In genomic region chr2:135733926-135734510, GRCm38 (mm10) we compare ENCODE assay signal across 10 mouse cellular contexts.
A peak's percentile ranks its signal among the peaks of the same experiment; 100 is the strongest.
DNase-seq lines count a peak whose midpoint lies in the region; ATAC-seq lines count a peak whose summit lies in the region.
"Had no signal": no experiment of that assay in that cellular context is flagged by ENCODE, and none has a peak within 500 bp of the region (broad histone marks: within the 10 kb centered on the region; RNA-seq: fewer than 3 reads in every experiment).

No protein-coding gene starts in this region.

- WGBS in kidney, embryonic 16.5 days = 39% methylated on average over 10 of the region's 10 CpGs
- WGBS in embryonic facial prominence, embryonic 10.5 days = 44% methylated on average over 10 of the region's 10 CpGs
- 34% methylated on average over 10 of the region's 10 CpGs for WGBS in midbrain, embryonic 14.5 days

- H3K4me2 ChIP-seq in kidney, embryonic 16.5 days (replicated peaks; ENCODE audit: low read depth, low read length) = no peak overlapping the region
- no peak overlapping the region for H3K4me2 ChIP-seq in midbrain, embryonic 14.5 days (ENCODE audit: low read length)
- H3K4me2 ChIP-seq: embryonic facial prominence, embryonic 13.5 days had no signal

- no peaks in the 10 kb centered on the region for H3K9me3 ChIP-seq in kidney, embryonic 16.5 days (ENCODE audit: low read length)
- H3K9me3 ChIP-seq in embryonic facial prominence, embryonic 10.5 days = no peaks in the 10 kb centered on the region
- H3K9me3 ChIP-seq in midbrain, embryonic 14.5 days (ENCODE audit: control insufficient read depth, low read length) = no peaks in the 10 kb centered on the region
- H3K9me3 ChIP-seq: embryonic facial prominence, embryonic 13.5 days had no signal

- H3K36me3 ChIP-seq in kidney, embryonic 16.5 days (ENCODE audit: insufficient read depth, low read length) = no peaks in the 10 kb centered on the region
- no peaks in the 10 kb centered on the region for H3K36me3 ChIP-seq in embryonic facial prominence, embryonic 10.5 days (replicated peaks)
- no peaks in the 10 kb centered on the region for H3K36me3 ChIP-seq in midbrain, embryonic 14.5 days (ENCODE audit: control insufficient read depth, insufficient read depth, low read length)
- H3K36me3 ChIP-seq: embryonic facial prominence, embryonic 13.5 days had no signal

- DNase-seq in cerebellum, postnatal 10 days = peak; percentile 52 to 66
- no peak for DNase-seq in cerebellum, adult 11-12 months
- no peak for DNase-seq in kidney, adult 9 months
- peak; percentile 14 for DNase-seq in embryonic facial prominence, embryonic 10.5 days (ENCODE audit: low spot score)
- DNase-seq in midbrain, embryonic 14.5 days = peak; percentile 40
- DNase-seq in adrenal gland, adult 18-20 months (ENCODE audit: low spot score in 2 of 2) = no peak
- no peak for DNase-seq in adrenal gland, adult 8-10 months
- DNase-seq: kidney, adult 2 months had no signal

- 0 out of 2 replicates have a peak, but pooled peaks have one; percentile 24 for ATAC-seq in kidney, embryonic 16.5 days (ENCODE audit: low FRiP score, low TSS enrichment)
- ATAC-seq in midbrain, embryonic 14.5 days (ENCODE audit: low FRiP score, low TSS enrichment) = no peak

- no peak overlapping the region for H3K4me3 ChIP-seq in kidney, embryonic 16.5 days (ENCODE audit: low read length)
- no peak overlapping the region for H3K4me3 ChIP-seq in embryonic facial prominence, embryonic 10.5 days
- H3K4me3 ChIP-seq in midbrain, embryonic 14.5 days (replicated peaks; ENCODE audit: low read depth, low read length) = no peak overlapping the region
- H3K4me3 ChIP-seq: embryonic facial prominence, embryonic 13.5 days had no signal

- H3K27me3 ChIP-seq in kidney, embryonic 16.5 days (ENCODE audit: insufficient read depth, low read length) = no peaks in the 10 kb centered on the region
- no peaks in the 10 kb centered on the region for H3K27me3 ChIP-seq in embryonic facial prominence, embryonic 10.5 days (replicated peaks; ENCODE audit: low read depth, poor library complexity, severe bottlenecking)
- H3K27me3 ChIP-seq in midbrain, embryonic 14.5 days (ENCODE audit: control insufficient read depth, insufficient read depth, low read length) = no peaks in the 10 kb centered on the region
- H3K27me3 ChIP-seq: embryonic facial prominence, embryonic 13.5 days had no signal

- peaks cover 18% of the 10 kb centered on the region for H3K4me1 ChIP-seq in kidney, embryonic 16.5 days (ENCODE audit: insufficient read depth, low read length)
- H3K4me1 ChIP-seq in embryonic facial prominence, embryonic 10.5 days = peaks cover 29% of the 10 kb centered on the region
- H3K4me1 ChIP-seq in midbrain, embryonic 14.5 days (ENCODE audit: control insufficient read depth, insufficient read depth, low read length) = peaks cover 10% of the 10 kb centered on the region; the same call in 1 of the 2 replicates

- H3K9ac ChIP-seq in kidney, embryonic 16.5 days (replicated peaks; ENCODE audit: low read length) = no peak overlapping the region
- H3K9ac ChIP-seq in midbrain, embryonic 14.5 days (replicated peaks; ENCODE audit: low read length) = no peak overlapping the region
- H3K9ac ChIP-seq: embryonic facial prominence, embryonic 13.5 days had no signal

- no peak overlapping the region for H3K27ac ChIP-seq in kidney, embryonic 16.5 days (ENCODE audit: low read length)
- no peak overlapping the region for H3K27ac ChIP-seq in embryonic facial prominence, embryonic 10.5 days (replicated peaks)
- no peak overlapping the region for H3K27ac ChIP-seq in midbrain, embryonic 14.5 days (replicated peaks; ENCODE audit: low read depth, low read length)
- H3K27ac ChIP-seq: embryonic facial prominence, embryonic 13.5 days had no signal

Comparison
In these comparisons a context has a peak if more than half of its experiments do, and no peak if none do; other contexts are left out.
1. DNase-seq: peak in cerebellum, postnatal 10 days (2 of 2), embryonic facial prominence, embryonic 10.5 days (single experiment) and midbrain, embryonic 14.5 days (single experiment); none in cerebellum, adult 11-12 months (single experiment), kidney, adult 9 months (single experiment), adrenal gland, adult 18-20 months (0 of 2) and adrenal gland, adult 8-10 months (single experiment).